Mouse (Mus musculus): ENCODE results near the gene Rsph6a. TPM values are rescaled to one million over a fixed set of nuclear protein-coding genes. Genes with fewer than 3 reads are reported as not detected.

Gene Rsph6a
- polyA plus RNA-seq, 1 experiment = not detected

GRCm38 (mm10) chr7:19044616-19045015 is 9.9 kb upstream of the Rsph6a start:
- Histone ChIP-seq H3K27ac (ENCODE audit: insufficient read depth, low read depth, low read length) (no peak overlapping the region), H3K4me1 (ENCODE audit: control insufficient read depth, insufficient read depth, low read length) (no peaks in the 10 kb centered on the region), H3K4me3 (ENCODE audit: insufficient read depth, low read length) (no peak overlapping the region)
- no peak for TF ChIP-seq CTCF (IDR thresholded peaks at IDR 0.05; ENCODE audit: low read depth, low read length)
- TF ChIP-seq POLR2A (IDR thresholded peaks at IDR 0.05; ENCODE audit: borderline replicate concordance, low read depth, low read length) = no peak

GRCm38 (mm10) chr7:19046286-19047069 is 8.0 kb upstream of the Rsph6a start:
- Histone ChIP-seq H3K4me1 (ENCODE audit: control insufficient read depth, insufficient read depth, low read length) (no peaks in the 10 kb centered on the region), H3K27ac (ENCODE audit: insufficient read depth, low read depth, low read length) (no peak overlapping the region), H3K4me3 (ENCODE audit: insufficient read depth, low read length) (no peak overlapping the region)
- no peak for TF ChIP-seq POLR2A (IDR thresholded peaks at IDR 0.05; ENCODE audit: borderline replicate concordance, low read depth, low read length)
- TF ChIP-seq CTCF (IDR thresholded peaks at IDR 0.05; ENCODE audit: low read depth, low read length) = no peak

GRCm38 (mm10) chr7:19048006-19048527 is 6.4 kb upstream of the Rsph6a start:
- H3K4me3 ChIP-seq (ENCODE audit: insufficient read depth, low read length) = no peak overlapping the region
- no peak overlapping the region for H3K27ac ChIP-seq (ENCODE audit: insufficient read depth, low read depth, low read length)
- TF ChIP-seq POLR2A (IDR thresholded peaks at IDR 0.05; ENCODE audit: borderline replicate concordance, low read depth, low read length) = no peak
- no peak for TF ChIP-seq CTCF (IDR thresholded peaks at IDR 0.05; ENCODE audit: low read depth, low read length)
- no peaks in the 10 kb centered on the region for H3K4me1 ChIP-seq (ENCODE audit: control insufficient read depth, insufficient read depth, low read length)

- Histone ChIP-seq H3K4me1 (ENCODE audit: control insufficient read depth, insufficient read depth, low read length) (no peaks in the 10 kb centered on the region), H3K4me3 (ENCODE audit: insufficient read depth, low read length) (no peak overlapping the region), H3K27ac (ENCODE audit: insufficient read depth, low read depth, low read length) (no peak overlapping the region)
- TF ChIP-seq CTCF (IDR thresholded peaks at IDR 0.05; ENCODE audit: low read depth, low read length) (no peak), POLR2A (IDR thresholded peaks at IDR 0.05; ENCODE audit: borderline replicate concordance, low read depth, low read length) (no peak)
Observed at GRCm38 (mm10) chr7:19049252-19049651, 5.2 kb upstream of the Rsph6a start.

- Histone ChIP-seq H3K4me3 (ENCODE audit: insufficient read depth, low read length) (no peak overlapping the region), H3K27ac (ENCODE audit: insufficient read depth, low read depth, low read length) (no peak overlapping the region), H3K4me1 (ENCODE audit: control insufficient read depth, insufficient read depth, low read length) (no peaks in the 10 kb centered on the region)
- TF ChIP-seq CTCF (IDR thresholded peaks at IDR 0.05; ENCODE audit: low read depth, low read length) (no peak), POLR2A (IDR thresholded peaks at IDR 0.05; ENCODE audit: borderline replicate concordance, low read depth, low read length) (no peak)
Observed at GRCm38 (mm10) chr7:19050172-19050571, 4.3 kb upstream of the Rsph6a start.

GRCm38 (mm10) chr7:19051161-19051560 is 3.3 kb upstream of the Rsph6a start:
- Histone ChIP-seq H3K4me3 (ENCODE audit: insufficient read depth, low read length) (no peak overlapping the region), H3K4me1 (ENCODE audit: control insufficient read depth, insufficient read depth, low read length) (no peaks in the 10 kb centered on the region), H3K27ac (ENCODE audit: insufficient read depth, low read depth, low read length) (no peak overlapping the region)
- TF ChIP-seq CTCF (IDR thresholded peaks at IDR 0.05; ENCODE audit: low read depth, low read length) (no peak), POLR2A (IDR thresholded peaks at IDR 0.05; ENCODE audit: borderline replicate concordance, low read depth, low read length) (no peak)

GRCm38 (mm10) chr7:19052345-19053135 is 1.9 kb upstream of the Rsph6a start:
- Histone ChIP-seq H3K4me1 (ENCODE audit: control insufficient read depth, insufficient read depth, low read length) (no peaks in the 10 kb centered on the region), H3K27ac (ENCODE audit: insufficient read depth, low read depth, low read length) (no peak overlapping the region), H3K4me3 (ENCODE audit: insufficient read depth, low read length) (no peak overlapping the region)
- TF ChIP-seq POLR2A (IDR thresholded peaks at IDR 0.05; ENCODE audit: borderline replicate concordance, low read depth, low read length) (no peak), CTCF (IDR thresholded peaks at IDR 0.05; ENCODE audit: low read depth, low read length) (no peak)

- Histone ChIP-seq H3K27ac (ENCODE audit: insufficient read depth, low read depth, low read length) (no peak overlapping the region), H3K4me3 (ENCODE audit: insufficient read depth, low read length) (no peak overlapping the region), H3K4me1 (ENCODE audit: control insufficient read depth, insufficient read depth, low read length) (no peaks in the 10 kb centered on the region)
- TF ChIP-seq POLR2A (IDR thresholded peaks at IDR 0.05; ENCODE audit: borderline replicate concordance, low read depth, low read length) (no peak), CTCF (IDR thresholded peaks at IDR 0.05; ENCODE audit: low read depth, low read length) (no peak)
Observed at GRCm38 (mm10) chr7:19053136-19053532, 1.4 kb upstream of the Rsph6a start.

GRCm38 (mm10) chr7:19054777-19055076 is 237 bp downstream of the Rsph6a start:
- Histone ChIP-seq H3K4me3 (ENCODE audit: insufficient read depth, low read length) (no peak overlapping the region), H3K4me1 (ENCODE audit: control insufficient read depth, insufficient read depth, low read length) (no peaks in the 10 kb centered on the region), H3K27ac (ENCODE audit: insufficient read depth, low read depth, low read length) (no peak overlapping the region)
- TF ChIP-seq POLR2A (IDR thresholded peaks at IDR 0.05; ENCODE audit: borderline replicate concordance, low read depth, low read length) (no peak), CTCF (IDR thresholded peaks at IDR 0.05; ENCODE audit: low read depth, low read length) (no peak)

- H3K4me3 ChIP-seq (ENCODE audit: insufficient read depth, low read length) = no peak overlapping the region
- no peaks in the 10 kb centered on the region for H3K4me1 ChIP-seq (ENCODE audit: control insufficient read depth, insufficient read depth, low read length)
- no peak for TF ChIP-seq CTCF (IDR thresholded peaks at IDR 0.05; ENCODE audit: low read depth, low read length)
- TF ChIP-seq POLR2A (IDR thresholded peaks at IDR 0.05; ENCODE audit: borderline replicate concordance, low read depth, low read length) = no peak
- H3K27ac ChIP-seq (ENCODE audit: insufficient read depth, low read depth, low read length) = no peak overlapping the region
Observed at GRCm38 (mm10) chr7:19055108-19055507, 618 bp downstream of the Rsph6a start.
